Mouse (Mus musculus): ENCODE measurements around the gene Efna2. TPM values are rescaled to one million over a fixed set of nuclear protein-coding genes. Genes with fewer than 3 reads are reported as not detected.
A peak's percentile ranks its signal among the peaks of the same experiment; 100 is the strongest.
"Not testable (repeated sequence)": the region's sequence is repeated elsewhere in the genome, so short reads cannot be mapped to it uniquely, and the experiment has no call there.

The Efna2 gene
- total RNA-seq, 2 experiments from 2014 or later = 0.26 to 0.54 TPM

DNA sequence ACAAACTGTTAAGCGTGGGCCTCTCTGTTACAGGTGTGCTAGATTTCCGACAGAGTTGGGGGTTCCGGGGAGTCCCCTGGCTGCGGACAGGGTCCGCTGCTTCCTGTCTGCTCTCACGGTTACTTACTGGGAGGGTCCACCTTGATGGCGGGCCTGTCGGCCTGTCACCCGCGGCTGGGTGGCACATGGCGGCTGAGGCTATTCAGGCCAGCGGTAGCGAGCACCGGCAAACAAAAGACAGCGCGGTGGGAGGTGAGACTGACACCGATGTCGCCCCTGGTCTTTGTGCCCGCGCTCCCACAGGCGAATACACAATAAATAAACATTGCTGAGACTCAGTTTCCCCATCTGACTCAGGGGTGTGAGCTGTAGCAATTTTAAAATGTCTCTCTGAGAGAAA lies 10.7 kb downstream of the Efna2 start:
- DNase-seq = no peak

DNA sequence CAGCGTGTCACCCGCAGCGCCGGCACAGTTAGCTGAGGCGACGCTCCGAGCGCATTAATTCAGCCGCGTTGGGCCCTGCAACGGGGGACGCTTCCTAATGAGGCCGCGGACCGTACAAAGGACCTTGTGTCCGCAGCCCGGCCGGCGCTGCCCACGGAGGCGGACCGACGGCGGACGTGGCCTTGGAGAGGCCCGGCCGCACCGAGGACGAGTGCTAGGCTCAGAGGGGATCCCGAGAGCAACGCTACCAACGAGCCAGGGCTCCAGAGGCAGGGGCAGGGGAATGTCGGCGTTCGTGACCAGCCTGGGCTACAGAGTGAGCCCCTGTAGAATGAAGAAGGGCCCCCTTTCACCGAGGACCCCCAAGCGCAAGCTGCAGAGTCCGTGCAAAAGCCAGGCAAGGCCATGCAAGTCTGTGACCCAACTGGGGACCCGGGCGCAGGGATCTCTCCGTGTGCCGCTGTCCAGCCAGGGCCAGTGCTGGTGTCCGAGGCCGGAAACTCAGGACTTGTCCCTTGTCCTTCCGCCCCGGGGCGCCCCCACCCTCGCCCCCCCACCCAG lies 11.3 kb downstream of the Efna2 start:
- no peak for DNase-seq

DNA sequence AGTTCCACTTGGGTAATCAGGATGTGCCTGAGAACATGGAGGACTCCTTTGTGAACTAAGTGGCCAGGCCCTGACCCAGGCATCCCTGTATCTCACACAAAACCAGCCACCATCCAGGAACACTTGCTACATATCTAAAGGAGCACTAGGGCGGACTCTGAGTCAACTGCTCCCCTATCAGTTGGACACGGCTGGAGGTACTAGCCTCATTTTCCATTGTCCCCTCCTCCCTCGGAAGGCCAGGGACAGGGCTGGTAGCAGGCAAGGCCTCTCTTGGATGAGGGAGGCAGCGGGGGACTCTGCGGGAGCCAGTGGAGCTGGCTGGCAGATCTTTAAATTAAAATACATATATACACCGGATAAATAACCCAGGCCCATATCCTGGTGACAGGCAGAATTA lies 14.7 kb downstream of the Efna2 start:
- no peak for DNase-seq

DNA sequence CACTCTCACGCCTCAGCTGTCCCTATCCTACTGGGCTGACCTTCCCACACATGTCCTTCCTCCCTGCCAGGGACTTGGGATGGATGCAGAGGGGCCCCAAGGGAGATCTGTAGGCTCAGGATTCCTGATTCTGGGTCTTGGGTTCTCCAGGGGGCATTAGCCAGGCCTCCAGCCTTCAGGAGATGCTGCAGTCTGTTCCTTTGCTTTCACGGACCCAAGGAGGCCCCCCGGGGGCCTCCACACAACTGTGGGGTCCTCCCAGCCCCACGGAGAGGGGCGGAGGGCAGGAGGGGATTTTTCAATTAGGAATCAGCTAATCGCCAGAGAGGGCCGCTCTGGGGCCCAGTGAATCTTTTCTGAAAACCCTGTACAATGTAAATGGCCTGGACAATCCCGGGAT lies 15.2 kb downstream of the Efna2 start:
- DNase-seq = no peak

DNA sequence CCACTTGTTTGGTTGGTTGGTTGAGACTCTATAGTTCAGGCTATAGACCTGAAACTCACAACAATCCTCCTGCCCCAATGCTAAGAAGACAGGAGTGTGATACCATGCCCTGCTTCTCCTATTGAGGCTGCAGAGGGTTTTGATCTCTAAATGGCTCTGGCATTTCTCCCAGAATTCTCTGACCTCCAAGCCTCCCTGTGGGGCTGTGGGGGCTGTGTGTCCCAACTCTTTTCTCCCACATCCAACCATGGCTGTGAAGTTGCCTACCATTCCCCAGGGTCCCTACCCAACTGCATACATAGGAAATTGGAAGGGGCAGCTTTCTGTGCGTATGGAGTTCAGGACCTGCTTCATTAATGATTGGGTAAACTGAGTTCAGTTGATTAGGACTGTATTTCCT lies 16.9 kb downstream of the Efna2 start:
- no peak for DNase-seq

DNA sequence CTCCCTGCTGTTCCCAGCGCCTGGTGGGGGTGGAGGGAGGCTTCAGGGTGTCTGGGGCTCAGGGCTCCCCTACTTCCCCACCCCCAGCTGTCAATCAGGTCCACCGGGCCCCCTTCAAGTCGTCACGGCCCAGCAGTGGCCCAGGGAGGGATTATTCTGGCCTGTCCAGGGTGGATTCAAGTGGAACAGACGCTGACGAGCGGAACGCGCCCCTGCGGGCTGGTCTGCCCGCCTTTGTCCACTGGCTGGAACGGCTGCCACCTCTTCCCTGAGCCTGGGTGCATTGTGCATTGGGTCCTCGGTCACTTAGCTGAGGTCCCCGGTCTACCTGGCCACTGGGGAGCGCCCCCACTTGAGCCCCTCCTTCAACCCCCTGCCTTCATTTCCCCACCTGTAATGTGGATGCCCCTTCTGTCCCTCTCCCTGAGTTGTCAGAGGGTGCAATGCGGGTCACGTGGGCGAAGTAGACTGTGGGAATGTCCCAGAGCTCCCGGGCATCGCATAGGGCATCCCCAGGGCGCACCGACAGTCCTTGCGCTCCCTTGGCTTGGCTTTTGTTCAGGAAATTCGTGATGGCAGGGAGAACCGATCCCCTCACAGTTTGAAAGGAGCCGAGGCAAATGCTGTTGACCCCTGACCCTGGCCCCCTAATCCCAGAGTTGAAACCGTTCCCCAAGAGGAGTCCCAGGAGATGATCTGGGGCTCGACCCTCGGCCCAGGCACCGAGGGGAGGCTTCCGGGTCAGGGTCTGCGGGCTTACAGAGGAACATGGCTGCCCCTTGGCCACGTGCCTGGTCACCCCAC lies 17.7 kb downstream of the Efna2 start:
- DNase-seq = no peak

DNA sequence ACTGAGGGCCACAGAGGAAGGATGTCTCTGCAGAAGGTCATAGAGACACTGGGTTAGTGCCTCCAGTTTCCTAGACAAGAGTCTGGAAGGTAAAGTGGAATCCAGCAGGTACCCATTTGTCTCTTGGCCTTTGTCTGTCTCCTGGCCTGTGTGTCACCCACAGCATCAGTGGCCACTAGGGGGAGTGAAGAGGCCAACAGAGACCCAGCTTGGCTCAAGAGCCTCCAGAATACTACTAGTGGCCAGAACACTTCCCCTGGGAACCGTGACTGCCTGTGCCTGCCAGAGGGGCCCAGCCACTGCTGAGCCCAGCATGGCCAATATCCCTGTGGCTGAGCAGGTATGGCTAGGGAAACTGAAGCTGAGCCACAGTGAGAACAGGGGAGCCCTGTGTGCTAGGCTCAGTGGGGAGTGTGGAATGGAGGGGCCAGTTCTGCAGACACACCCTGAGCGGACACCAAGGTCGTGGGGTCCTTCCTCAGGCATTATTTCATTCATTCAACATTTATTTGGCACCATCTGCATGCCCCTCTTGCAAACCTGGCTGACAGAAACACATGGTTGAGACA lies 20.2 kb downstream of the Efna2 start:
- DNase-seq = peak; percentile 69

DNA sequence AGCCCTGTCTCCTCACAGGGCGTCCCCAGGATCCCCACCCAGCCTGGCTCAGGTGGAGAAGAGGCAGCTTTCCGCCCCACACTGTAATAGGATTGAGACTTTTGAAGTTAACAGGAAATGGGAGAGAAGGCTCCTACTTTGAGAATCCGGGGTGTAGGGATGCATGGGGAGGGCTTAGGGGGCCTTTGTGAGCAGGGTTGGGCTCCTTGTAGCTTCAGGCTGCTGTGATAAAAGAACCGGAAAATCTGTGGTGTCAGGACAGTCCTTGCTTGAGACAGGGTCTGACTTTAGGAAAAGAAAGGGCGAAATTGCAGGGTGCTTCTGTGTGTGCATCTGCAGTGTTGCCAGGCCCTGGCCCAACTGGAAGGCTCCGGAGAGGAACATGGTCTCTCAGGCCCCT lies 21.2 kb downstream of the Efna2 start:
- DNase-seq = no peak

DNA sequence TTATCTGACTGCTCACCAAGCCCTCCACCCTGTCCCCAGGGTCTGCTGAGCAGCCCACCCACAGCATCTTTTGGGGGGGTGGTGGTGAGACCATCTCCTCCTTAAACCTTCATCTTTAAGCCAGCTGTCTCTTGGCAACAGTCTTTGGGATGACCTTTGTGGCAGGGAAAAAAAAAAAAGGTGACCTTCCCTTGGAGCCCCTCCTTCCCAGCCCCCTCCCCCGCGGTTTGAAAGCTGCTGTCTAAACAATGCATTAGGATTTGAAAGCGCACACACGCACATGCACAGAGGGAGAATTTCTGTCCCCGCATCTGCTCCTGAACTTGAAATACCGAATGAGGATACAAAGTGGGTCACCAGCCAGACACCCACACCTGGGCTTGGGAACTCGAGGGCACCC lies 24.8 kb downstream of the Efna2 start:
- DNase-seq = no peak

DNA sequence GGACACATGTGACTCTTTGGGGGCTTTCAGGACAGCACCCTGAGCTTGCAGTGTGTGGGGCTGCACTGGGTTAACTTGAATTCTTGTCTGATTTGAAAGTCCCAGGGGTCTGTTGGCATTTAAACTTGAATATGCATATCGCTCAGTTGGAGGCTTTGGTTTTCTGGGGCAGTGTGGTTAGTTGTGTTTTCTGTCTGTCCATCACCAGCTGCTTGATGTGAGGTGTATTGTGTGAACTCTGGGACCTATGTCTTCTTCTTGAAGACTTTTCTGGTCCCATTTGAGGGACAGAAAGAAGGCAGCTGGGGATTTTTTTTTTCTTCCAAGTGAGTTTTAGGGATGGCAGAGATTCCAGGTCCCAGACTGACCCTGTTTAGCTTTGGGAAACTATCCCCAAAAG lies 27.9 kb downstream of the Efna2 start:
- DNase-seq = no peak

DNA sequence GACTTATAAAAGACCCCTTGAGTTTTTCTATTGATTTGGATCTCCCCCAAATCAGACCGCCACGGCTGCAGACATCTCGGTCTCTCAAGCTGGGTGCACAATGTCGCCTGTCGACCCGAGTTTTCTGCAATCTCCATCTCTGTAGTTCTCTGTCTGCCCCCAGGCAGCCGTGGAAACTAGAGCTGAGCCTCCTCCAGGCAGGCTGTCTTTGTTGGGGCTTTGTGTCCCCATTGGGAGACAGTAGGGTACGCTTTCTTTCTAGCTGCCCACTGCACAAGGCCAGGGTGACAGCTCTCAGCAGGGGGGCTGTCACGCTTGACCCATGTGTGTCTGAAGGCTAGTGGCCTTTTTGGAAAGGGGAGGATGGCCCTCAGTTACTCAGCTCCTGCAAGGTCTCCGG lies 28.4 kb downstream of the Efna2 start:
- DNase-seq = no peak

DNA sequence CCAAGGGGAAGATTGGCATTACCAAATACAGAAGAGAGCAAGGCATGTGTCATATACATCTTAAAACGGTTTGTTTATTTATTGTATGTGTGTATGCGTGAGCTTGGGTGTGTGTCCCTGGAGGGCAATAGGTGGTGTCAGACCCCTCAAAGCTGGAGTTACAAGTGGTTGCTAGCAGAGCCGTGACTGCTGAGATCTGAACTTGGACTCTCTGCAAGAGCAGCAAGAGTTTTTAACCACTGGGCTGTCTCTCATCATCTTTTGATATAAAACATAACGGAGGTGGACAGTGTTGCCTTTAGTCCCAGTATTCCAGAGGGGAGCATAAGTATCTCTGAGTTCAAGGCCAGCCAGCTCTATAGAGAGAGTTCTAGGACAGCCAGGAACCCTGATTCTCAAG lies 29.0 kb downstream of the Efna2 start:
- no peak for DNase-seq

DNA sequence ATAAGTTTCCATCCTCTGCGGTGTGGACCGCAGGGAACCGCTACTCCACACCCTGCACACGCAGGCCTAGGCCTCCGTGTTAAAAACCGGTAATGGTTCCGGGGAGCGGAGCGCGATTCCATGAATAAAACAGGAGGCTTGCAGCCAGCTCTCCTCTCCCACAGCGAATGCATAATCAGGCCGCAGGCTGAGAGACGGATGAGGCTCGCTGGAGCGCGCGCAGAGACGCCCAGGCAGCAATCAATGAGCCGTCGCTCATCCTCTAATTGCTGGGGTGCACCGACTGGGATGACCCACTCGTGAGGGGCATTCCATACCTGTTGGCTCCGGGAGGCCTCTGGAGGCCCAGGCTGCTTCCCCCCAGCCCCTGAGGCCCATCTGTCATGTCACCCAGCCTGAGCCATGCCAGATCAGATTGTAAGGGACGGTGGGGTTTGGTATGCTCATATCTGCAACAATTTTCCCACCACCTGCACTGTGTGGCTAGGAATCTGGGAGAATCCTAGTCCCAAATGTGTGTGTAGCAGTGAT lies 29.6 kb downstream of the Efna2 start:
- DNase-seq = no peak

DNA sequence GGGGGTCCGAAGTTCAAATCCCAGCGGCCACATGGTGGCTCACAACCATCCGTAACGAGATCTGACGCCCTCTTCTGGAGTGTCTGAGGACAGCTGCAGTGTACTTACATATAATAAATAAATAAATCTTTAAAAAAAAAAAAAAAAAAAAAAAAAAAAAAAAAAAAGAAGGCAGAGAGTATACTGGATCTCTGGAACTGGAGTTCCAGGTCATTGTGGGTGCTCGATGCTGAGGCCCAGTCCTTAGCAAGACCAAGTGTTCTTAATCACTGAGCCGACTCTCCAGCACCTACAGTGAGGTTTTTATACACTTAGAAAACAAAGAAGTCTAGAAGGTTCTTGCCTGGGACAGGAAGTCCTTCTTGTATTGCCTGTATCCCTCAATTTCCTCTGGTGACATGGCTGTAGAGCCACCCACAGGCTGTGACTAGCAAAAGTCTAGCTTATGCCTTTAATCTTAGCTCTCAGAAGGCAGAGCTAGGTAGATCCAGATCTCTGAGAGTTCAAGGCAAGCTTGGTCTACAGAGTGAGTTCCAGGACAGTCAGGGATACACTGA lies 32.3 kb downstream of the Efna2 start:
- not testable (repeated sequence) for DNase-seq

DNA sequence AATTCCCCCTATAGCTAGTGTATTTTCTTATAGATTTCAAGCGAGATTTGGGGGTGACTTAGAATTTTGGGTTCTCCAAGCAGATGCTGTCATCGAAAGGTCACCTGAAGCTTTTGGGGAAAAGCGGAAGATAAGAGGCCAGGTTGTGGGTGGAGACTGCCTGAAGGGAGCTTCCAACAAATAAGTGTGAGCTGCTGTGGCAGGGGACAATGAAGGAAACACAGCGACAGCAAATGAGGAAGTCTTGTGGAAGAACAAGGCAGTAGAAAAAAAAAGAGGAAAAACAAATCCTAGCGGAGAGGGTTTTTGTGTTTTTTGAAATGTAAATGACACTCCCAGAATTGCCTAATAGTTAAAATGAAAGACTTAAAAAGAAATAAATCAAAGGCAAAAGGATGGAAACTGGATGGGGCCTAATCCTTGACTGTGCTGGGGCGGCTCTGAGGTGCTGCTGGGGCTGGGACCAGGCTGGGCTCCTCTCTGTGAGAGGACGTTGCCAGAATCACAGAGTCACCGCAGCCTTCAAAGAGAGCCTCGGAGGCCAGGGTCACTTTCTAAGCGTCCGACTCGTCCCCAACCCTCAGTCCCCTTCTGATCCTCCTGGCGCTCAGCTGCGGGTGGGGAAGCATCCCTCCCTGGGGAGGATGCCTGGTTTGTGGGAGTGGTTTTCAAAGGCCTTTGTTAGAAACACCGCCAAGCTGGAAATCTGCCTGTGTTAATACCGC lies 35.9 kb downstream of the Efna2 start:
- DNase-seq = no peak

DNA sequence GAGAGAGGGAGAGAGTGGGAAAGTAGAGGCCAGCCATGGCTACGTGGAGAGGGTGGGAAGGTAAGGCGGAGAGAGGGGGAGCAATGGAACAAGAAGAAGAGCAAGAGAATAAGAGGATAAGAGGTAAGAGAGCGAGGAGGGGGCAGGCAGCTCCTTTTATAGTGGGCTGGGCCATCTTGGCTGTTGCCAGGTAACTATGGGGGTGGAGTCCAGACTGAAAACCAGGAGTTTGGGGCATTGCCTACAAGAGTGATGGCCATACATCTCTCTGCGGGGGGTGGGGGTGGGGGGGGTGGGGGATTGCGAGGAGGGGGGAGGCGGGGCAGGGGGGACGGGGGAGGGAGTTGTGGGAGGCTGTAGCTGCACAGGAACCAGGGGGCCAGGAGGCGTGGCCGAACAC lies 41.4 kb downstream of the Efna2 start:
- no peak for DNase-seq

DNA sequence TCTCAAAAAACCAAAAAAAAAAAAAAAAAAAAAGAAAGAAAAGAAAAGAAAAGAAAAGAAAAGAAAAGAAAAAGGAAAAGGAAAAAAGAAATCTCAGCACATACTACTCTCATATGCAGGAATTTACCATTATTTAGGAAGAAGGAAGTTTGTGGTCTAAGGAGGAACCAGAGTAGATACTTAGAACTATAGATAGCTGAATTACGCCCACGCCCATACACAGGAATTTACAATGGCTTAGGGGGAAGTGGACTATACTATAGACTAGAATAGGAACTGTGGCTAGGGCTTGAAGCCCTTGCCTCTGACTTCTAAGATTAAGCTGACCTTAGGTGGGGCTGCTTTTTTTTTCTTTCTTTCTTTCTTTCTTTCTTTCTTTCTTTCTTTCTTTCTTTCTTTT lies 43.9 kb downstream of the Efna2 start:
- DNase-seq = not testable (repeated sequence)

DNA sequence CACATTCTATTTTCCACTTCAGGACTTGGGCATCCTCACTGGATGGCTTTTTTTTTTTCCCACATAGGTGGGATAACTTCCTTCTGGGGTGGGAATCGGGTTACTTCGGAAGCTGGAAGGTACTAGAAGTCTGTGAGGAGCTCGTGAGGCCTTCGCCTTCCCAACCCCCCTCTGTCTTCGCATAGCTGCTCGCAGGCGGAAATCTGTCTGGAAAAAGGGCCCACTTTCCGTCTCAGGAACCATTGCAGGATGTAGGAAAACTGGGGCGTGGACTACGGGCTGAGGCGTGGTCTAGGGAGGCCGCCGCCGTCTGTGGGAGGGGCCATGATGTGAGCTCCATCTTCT lies 46.8 kb downstream of the Efna2 start:
- DNase-seq = no peak

DNA sequence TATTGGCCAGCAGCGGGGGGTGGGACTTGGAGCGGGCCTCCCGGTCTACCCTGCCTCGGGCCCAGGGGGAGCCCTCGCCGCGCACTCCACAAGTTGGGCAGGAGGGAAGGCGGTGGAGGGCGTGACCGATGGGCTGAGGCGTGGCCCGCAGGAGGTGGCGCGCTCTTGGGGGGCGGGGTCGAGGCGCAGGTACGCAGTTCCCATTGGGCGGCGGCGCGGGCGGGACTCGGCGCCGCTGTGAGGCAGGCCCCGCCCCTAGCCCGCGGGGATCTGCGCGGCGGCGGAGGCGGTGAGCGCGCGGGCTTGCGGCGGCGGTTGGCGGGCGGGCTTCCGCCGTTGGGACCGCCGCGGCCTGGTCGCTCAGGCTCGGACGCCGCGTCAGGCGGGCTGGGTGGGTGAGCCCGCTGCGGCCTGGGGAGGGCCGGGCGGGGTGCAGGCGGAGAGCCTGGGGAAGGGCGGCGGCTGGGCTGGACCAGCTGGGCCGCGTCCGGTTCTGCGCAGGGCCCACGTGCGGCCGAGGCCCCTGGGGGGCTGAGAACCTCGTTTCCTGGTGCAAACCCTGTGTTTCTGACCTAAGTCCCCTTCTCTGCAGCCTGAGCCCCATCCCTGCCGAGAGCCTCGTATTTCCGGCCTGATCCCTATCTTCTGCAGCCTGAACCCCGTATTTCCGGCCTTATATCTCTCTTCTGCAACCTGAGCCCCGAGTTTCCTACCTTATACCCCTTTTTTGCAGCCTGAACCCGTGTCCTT lies 47.3 kb downstream of the Efna2 start, which contains the start of gene Mum1:
Mum1 (plus strand) TSS at position 19 of the 750 bp plus-strand sequence.
- peak; percentile 100 for DNase-seq

DNA sequence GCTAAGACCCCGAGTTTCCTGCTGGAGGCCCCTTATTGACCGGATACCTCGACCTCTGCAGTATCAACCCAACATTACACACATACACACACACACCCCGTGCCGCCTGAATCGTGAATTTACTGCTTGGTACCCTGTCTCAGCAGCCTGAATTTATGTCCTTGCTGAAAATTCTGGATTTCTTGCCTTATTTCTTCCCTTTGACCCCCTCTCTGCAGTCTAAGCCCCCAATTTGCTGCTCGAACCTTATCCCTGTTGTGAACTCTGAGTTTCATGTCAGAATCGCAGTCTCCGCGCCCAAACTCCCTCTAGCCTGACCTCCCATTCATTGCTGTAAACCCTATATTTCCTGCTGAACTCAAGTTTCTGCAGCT lies 47.9 kb downstream of the Efna2 start:
- DNase-seq = no peak

DNA sequence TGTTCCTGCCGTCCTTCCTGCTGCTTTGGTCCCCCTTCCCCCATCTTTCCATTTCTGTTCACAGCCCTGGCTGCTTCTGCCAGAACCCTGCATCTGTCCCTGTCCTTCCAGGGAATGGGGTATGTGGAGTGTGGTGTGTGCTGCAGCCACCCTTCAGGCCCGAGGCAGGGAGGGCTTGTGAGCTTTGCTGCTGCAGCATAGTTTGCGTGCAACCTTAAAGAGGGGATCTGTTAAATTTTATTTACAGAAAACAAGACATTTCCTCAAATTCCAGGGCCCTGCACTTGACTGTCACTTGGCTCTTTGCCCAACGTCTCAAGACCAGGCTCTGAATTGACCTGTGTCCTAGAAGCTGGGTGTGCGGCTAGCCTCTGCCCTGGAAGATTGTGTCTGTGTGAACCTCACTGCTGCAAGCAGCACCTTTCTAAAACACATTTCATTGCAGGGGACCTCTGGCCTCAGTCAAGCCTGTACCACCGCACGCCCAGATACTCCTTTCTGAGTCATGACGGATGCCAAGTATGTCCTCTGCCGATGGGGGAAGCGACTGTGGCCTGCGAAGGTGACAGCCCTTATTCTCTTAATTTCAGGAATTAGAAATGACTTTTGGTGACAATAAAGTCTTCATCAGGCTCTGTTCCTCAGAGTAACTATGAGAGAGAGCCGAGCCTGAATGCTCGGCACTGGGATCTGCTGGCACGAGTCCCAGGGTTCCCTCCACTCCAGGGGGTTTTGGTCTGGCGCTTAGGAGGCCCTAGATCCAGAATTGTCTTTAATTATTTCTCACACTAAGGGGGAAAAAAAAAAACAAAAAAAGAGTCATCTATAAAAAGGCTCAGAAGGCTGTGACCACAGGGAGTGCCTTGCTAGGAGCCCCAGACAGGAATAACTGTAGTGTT lies 48.8 kb downstream of the Efna2 start:
- peak; percentile 63 for DNase-seq
